Mouse (Mus musculus) mouse embryonic stem cell (cell line): ENCODE results near the gene Cdk4.
"Not testable (repeated sequence)": the region's sequence is repeated elsewhere in the genome, so short reads cannot be mapped to it uniquely, and the experiment has no call there.

ENCODE experiments used
- in situ Hi-C, 2 experiments: fragments of 300-500 bp; cut with MboI; formaldehyde crosslinking; loops; 1 replicate in 1 of 2; 3 replicates in 1 of 2; pipeline ENCODE4 v1.14.3; 2019 to 2020; ENCODE audit warnings: low sequenced_read_pairs in 2 of 2, low pct_unique_long_range_greater_than_20kb in 1 of 2, mixed read lengths in 1 of 2; ENCODE audit not compliant: unreplicated experiment in 1 of 2

The Cdk4 gene

GRCm38 (mm10) chr10:127070190-127071121 is 7.1 kb downstream of the Cdk4 start, which contains the start of gene Tspan31:
Gene Tspan31 (minus strand): TSS chr10:127070264.
- in situ Hi-C loops: no loop called here

- in situ Hi-C loops: no loop called here
Observed at GRCm38 (mm10) chr10:127071203-127071602, 7.9 kb downstream of the Cdk4 start.

- in situ Hi-C loops: not testable (repeated sequence)
Observed at GRCm38 (mm10) chr10:127072270-127072669, 8.9 kb downstream of the Cdk4 start.

GRCm38 (mm10) chr10:127072969-127073368 is 9.6 kb downstream of the Cdk4 start:
- in situ Hi-C loops: not testable (repeated sequence)

GRCm38 (mm10) chr10:127073981-127074380 is 10.6 kb downstream of the Cdk4 start:
- in situ Hi-C loops: no loop called here

GRCm38 (mm10) chr10:127075080-127075479 is 11.7 kb downstream of the Cdk4 start, which contains the start of gene Agap2:
Gene Agap2 (plus strand): TSS chr10:127075284.
- in situ Hi-C loops: no loop called here

GRCm38 (mm10) chr10:127075651-127076050 is 12.3 kb downstream of the Cdk4 start:
- in situ Hi-C loops: no loop called here

GRCm38 (mm10) chr10:127076082-127076481 is 12.7 kb downstream of the Cdk4 start:
- in situ Hi-C loops: no loop called here

GRCm38 (mm10) chr10:127077515-127077914 is 14.2 kb downstream of the Cdk4 start:
- in situ Hi-C loops: no loop called here

GRCm38 (mm10) chr10:127078001-127078676 is 14.8 kb downstream of the Cdk4 start:
- in situ Hi-C loops: no loop called here

- in situ Hi-C loops: no loop called here
Observed at GRCm38 (mm10) chr10:127078677-127079575, 15.6 kb downstream of the Cdk4 start.

- in situ Hi-C loops: no loop called here
Observed at GRCm38 (mm10) chr10:127079665-127080391, 16.5 kb downstream of the Cdk4 start.

- in situ Hi-C loops: no loop called here
Observed at GRCm38 (mm10) chr10:127080901-127081780, 17.8 kb downstream of the Cdk4 start.

GRCm38 (mm10) chr10:127081996-127082620 is 18.8 kb downstream of the Cdk4 start:
- in situ Hi-C loops: no loop called here

- in situ Hi-C loops: no loop called here
Observed at GRCm38 (mm10) chr10:127083292-127083914, 20.1 kb downstream of the Cdk4 start.

GRCm38 (mm10) chr10:127083915-127084306 is 20.6 kb downstream of the Cdk4 start:
- in situ Hi-C loops: no loop called here
